Mouse (Mus musculus) left cerebral cortex, adult 2 months (tissue): ENCODE data around the gene Ctf2. TPM values are rescaled to one million over a fixed set of nuclear protein-coding genes. Genes with fewer than 3 reads are reported as not detected.
A peak's percentile ranks its signal among the peaks of the same experiment; 100 is the strongest.

Experiments used
- DNase-seq, 2 experiments: peaks; one replicate each; pipeline ENCODE4 v3.0.0; 2021 to 2022; ENCODE audit warnings: low spot score in 2 of 2, mixed read lengths in 1 of 2; ENCODE audit errors: extremely low spot score in 1 of 2
- H3K27ac ChIP-seq: fragments of 200-600 bp; 2 replicates; pipeline ENCODE4 v1.8.1; 2022
- H3K4me3 ChIP-seq: fragments of 200-600 bp; 2 replicates; pipeline ENCODE4 v1.8.1; 2022
- CTCF ChIP-seq: fragments of 200-600 bp; IDR thresholded peaks from 2 replicates; pipeline ENCODE4 v1.8.1; 2022; ENCODE audit warnings: antibody characterized with exemption, mild to moderate bottlenecking, moderate library complexity
- intact Hi-C: fragments of 180-260 bp; cut with DNase I; formaldehyde crosslinking; loops from one replicate; pipeline ENCODE4 v1.15.1; 2025
- total RNA-seq, 2 experiments: library from RNA; stranded (reverse); gene quantifications; 2 replicates each; pipeline ENCODE4 v1.2.3; 2021

Gene Ctf2
- total RNA-seq, 2 experiments from 2014 or later: not detected

- no peak for TF ChIP-seq CTCF
- H3K27ac ChIP-seq: peak overlapping the region; percentile 73
- H3K4me3 ChIP-seq: peak overlapping the region; percentile 40
- intact Hi-C loops: no loop called here
- DNase-seq: peak; percentile 40 to 42
Measured at GRCm38 (mm10) chr7:127691221-127691989, 40.6 kb downstream of the Ctf2 start.

- H3K27ac ChIP-seq: peak overlapping the region; percentile 71; the same call in 1 of the 2 replicates
- no peak for TF ChIP-seq CTCF
- no peak for DNase-seq
- no peak overlapping the region for H3K4me3 ChIP-seq
- intact Hi-C loops: no loop called here
Measured at GRCm38 (mm10) chr7:127689626-127690280, 42.2 kb downstream of the Ctf2 start.

DNA sequence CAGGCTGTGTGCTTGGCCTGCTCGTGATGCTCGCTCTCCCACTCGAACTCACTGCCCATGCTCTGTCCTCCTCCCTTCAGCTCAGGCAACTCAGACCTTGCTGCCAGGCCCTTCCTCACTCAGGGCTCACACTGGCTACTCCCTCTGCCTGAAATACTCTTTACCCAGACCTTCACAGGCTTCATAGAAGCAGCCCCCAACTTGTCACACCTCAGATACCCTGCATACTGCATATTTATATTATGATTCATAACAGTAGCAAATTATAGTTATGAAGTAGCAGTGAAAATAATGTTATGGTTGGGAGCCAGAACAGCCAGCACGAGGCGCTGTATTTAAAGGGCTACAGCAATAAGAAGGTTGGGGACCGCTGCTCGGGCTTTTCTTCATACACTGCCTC lies 43.0 kb downstream of the Ctf2 start:
- Histone ChIP-seq H3K4me3 (no peak overlapping the region), H3K27ac (peak overlapping the region; percentile 71)
- DNase-seq: peak; percentile 10 to 26
- no peak; the same call in 1 of the 2 replicates for TF ChIP-seq CTCF
- intact Hi-C loops: no loop called here

DNA sequence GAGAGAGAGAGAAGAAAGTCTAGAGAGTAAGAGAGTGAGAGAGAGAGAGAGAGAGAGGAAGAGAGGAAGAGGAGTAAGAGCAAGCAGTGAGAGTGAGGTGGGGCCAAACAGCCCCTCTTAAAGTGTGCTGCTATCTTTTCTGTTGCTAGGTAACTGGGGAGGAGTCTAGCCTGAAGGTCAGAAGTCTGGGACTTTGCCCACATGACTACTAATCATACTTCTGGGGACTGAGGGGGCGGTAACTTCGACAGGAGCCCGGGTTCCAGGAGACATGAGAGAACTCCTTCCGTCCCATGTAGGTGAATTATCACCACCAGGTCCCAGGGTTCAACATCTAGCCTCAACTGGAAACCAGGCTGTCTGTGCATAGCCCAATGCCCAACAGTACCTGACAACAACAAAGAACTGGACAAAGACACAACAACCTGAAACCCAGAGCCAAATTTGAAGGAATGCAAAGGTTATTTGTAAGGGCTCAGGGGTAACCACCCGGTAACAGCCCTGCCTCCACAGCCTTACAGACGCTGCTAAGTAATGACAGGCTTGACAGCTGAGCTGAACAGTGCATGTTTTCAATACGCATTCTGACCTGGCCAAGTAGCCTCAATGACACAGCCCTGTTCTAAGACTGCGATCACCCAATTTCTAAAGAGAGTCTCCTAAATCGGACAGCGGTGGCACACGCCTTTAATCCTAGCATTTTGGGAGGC lies 45.1 kb downstream of the Ctf2 start:
- no peak overlapping the region for H3K4me3 ChIP-seq
- intact Hi-C loops: no loop called here
- DNase-seq: no peak
- H3K27ac ChIP-seq: no peak overlapping the region
- TF ChIP-seq CTCF: no peak

DNA sequence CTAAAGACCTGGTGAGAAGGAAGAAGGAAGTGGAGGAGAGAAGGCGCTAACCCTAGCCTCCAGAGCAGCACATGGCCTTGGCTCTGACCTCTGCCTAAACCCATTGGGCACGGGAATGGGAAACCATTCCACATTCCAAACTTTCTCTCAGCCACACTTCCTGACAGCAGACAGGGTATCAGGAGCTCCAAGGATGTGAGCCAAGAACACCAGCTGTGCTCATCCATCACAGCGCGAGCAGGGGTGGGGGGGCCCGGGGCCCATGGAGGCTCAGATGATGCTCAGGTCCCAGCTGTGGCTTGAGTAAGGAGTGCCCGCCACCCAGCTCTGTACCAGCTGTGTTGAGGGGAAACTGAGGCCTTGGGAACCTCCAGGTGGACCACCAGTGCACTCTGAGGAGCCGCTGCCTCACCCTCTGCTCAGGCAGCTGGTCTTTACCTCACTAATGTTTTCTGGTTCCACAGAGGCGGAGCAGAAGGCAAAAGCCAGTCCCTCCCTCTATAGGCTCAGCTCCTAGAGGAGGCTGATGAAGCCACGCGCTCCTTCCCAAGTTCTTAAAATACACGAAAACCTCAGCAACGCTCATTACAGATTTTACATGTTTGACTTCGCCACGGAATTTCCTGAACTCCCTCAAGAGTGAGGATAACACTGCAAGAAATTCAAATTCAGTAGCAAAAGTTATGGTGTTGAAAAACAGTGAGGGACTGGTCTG lies 46.5 kb downstream of the Ctf2 start:
- no peak for TF ChIP-seq CTCF
- H3K27ac ChIP-seq: peak overlapping the region; percentile 59; the same call in 1 of the 2 replicates
- H3K4me3 ChIP-seq: no peak overlapping the region
- no peak for DNase-seq
- intact Hi-C loops: no loop called here

GRCm38 (mm10) chr7:127681888-127682553 lies 49.9 kb downstream of the Ctf2 start:
- TF ChIP-seq CTCF: no peak
- Histone ChIP-seq H3K4me3 (no peak overlapping the region), H3K27ac (no peak overlapping the region)
- no peak for DNase-seq
- intact Hi-C loops: no loop called here

DNA sequence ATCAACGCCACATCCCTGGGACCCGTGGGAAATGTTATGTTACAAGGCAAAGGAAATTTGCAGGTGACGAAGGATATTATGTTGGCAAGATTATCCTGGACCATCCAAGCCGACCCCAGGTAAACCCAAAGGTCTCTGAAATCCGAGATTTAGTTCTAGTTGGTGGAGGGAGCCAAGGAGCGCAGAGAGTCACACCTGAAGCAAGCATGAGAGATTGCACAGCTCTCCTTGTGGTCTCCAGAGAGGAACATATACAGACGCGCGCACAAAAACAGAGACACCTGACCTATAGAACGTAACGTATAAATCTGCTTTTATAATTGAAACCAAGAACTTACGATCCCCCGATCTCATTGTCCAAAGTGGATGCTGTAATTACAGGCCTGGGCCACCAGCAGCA lies 51.4 kb downstream of the Ctf2 start:
- Histone ChIP-seq H3K27ac (no peak overlapping the region), H3K4me3 (no peak overlapping the region)
- no peak for TF ChIP-seq CTCF
- no peak for DNase-seq
- intact Hi-C loops: no loop called here

- DNase-seq: no peak
- no peak for TF ChIP-seq CTCF
- intact Hi-C loops: no loop called here
- H3K27ac ChIP-seq: no peak overlapping the region
- no peak overlapping the region for H3K4me3 ChIP-seq
Measured at GRCm38 (mm10) chr7:127678811-127679210, 53.2 kb downstream of the Ctf2 start.

DNA sequence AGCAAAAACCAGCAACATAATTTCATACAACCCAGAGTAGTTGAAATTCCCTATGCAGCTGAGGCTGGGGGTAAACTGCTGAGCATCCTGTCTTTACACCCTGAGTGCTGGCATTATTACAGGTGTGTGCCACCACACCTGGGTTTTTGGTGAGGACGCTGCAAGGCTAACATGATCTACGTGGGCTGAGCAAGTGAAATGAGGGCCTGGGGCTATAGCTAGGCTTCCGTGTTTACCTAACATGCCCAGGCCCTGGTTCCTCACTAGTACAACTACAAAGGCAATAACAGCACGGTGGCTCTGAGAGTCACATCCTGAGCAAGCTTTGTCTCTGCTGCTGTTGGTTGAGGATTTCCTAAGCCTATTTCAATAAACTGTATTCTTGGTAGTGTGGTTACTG lies 54.4 kb downstream of the Ctf2 start:
- Histone ChIP-seq H3K27ac (no peak overlapping the region), H3K4me3 (no peak overlapping the region)
- intact Hi-C loops: no loop called here
- no peak for TF ChIP-seq CTCF
- DNase-seq: no peak

DNA sequence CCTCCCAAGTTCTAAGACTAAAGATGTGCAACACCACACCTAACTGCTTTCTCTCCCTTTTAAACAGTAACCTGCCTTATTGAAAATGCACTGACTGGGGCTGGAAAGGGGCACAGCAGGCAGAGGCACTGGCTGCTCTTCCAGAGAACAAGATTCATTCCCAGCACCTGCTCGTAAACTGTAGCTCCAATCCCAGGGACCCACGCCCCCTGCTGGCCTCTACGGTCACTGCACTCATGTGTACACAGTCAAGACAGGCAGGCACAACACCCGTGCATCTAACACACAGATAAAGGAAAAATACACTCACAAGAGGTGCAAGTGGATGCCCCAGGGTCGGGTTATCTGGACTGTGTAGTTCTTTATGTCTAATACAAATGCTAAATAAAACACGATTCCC lies 54.9 kb downstream of the Ctf2 start:
- peak; percentile 56 for TF ChIP-seq CTCF
- intact Hi-C loops: no loop called here
- DNase-seq: peak in 1 of 2 experiments; percentile 23
- H3K27ac ChIP-seq: no peak overlapping the region
- H3K4me3 ChIP-seq: no peak overlapping the region

- intact Hi-C loops: loop anchor here (1.0 kb wide), 2 partner anchors 33 to 70 kb away; partner anchors contain the start of gene Bcl7c
- Histone ChIP-seq H3K4me3 (no peak overlapping the region), H3K27ac (peak overlapping the region; percentile 29)
- no peak for TF ChIP-seq CTCF
- peak in 1 of 2 experiments; percentile 30 for DNase-seq
Measured at GRCm38 (mm10) chr7:127675391-127675811, 56.6 kb downstream of the Ctf2 start.
